Mouse (Mus musculus) adrenal gland, postnatal 36 days (tissue): Measurements from ENCODE around the gene Bach2. TPM values are rescaled to one million over a fixed set of nuclear protein-coding genes. Genes with fewer than 3 reads are reported as not detected.

Source experiments
- DNase-seq, 2 experiments: peaks; one replicate each; pipeline ENCODE4 v3.0.0; 2021; ENCODE audit warnings: mixed read lengths in 1 of 2
- total RNA-seq, 2 experiments: library from RNA; stranded (reverse); gene quantifications; 2 replicates each; pipeline ENCODE4 v1.2.3; 2021

The Bach2 gene
- total RNA-seq, 2 experiments from 2014 or later: 3.5 to 5.4 TPM

GRCm38 (mm10) chr4:32564416-32564815, 325.8 kb downstream of the Bach2 start:
- DNase-seq: no peak

- DNase-seq: no peak
Observed at GRCm38 (mm10) chr4:32564918-32565317, 326.3 kb downstream of the Bach2 start.

- DNase-seq: no peak
Observed at GRCm38 (mm10) chr4:32569054-32569453, 330.4 kb downstream of the Bach2 start.

- DNase-seq: peak; percentile 50 to 62
Observed at GRCm38 (mm10) chr4:32569995-32570938, 331.7 kb downstream of the Bach2 start.

- DNase-seq: peak in 1 of 2 experiments; percentile 8
Observed at GRCm38 (mm10) chr4:32570939-32571317, 332.3 kb downstream of the Bach2 start.

- no peak for DNase-seq
Observed at GRCm38 (mm10) chr4:32571441-32571840, 332.8 kb downstream of the Bach2 start.

GRCm38 (mm10) chr4:32572118-32572517, 333.5 kb downstream of the Bach2 start:
- peak in 1 of 2 experiments; percentile 58 for DNase-seq

- no peak for DNase-seq
Observed at GRCm38 (mm10) chr4:32573586-32573985, 335.0 kb downstream of the Bach2 start.

GRCm38 (mm10) chr4:32574604-32575003, 336.0 kb downstream of the Bach2 start:
- DNase-seq: no peak

- peak in 1 of 2 experiments; percentile 11 for DNase-seq
Observed at GRCm38 (mm10) chr4:32575165-32575564, 336.6 kb downstream of the Bach2 start.

- no peak for DNase-seq
Observed at GRCm38 (mm10) chr4:32579850-32580249, 341.2 kb downstream of the Bach2 start.

GRCm38 (mm10) chr4:32584181-32584580, 345.6 kb downstream of the Bach2 start:
- DNase-seq: no peak

GRCm38 (mm10) chr4:32586596-32586995, 348.0 kb downstream of the Bach2 start:
- DNase-seq: peak; percentile 63 to 75

- DNase-seq: no peak
Observed at GRCm38 (mm10) chr4:32587543-32587942, 348.9 kb downstream of the Bach2 start.

GRCm38 (mm10) chr4:32588237-32588636, 349.6 kb downstream of the Bach2 start:
- DNase-seq: no peak

- peak; percentile 63 to 76 for DNase-seq
Observed at GRCm38 (mm10) chr4:32601135-32601534, 362.5 kb downstream of the Bach2 start.

- DNase-seq: no peak
Observed at GRCm38 (mm10) chr4:32602660-32603059, 364.1 kb downstream of the Bach2 start, which contains the start of gene Gja10. Gja10 (minus strand) TSS chr4:32602760.

- peak; percentile 96 to 98 for DNase-seq
Observed at GRCm38 (mm10) chr4:32615034-32615881, 376.7 kb downstream of the Bach2 start, which contains the start of gene Casp8ap2. Casp8ap2 (plus strand) TSS chr4:32615451.

GRCm38 (mm10) chr4:32621637-32622036, 383.0 kb downstream of the Bach2 start:
- no peak for DNase-seq
